Mouse (Mus musculus): Measurements from ENCODE around the gene Slc39a11. TPM values are rescaled to one million over a fixed set of nuclear protein-coding genes. Genes with fewer than 3 reads are reported as not detected.
A peak's percentile ranks its signal among the peaks of the same experiment; 100 is the strongest.

The Slc39a11 gene
- polyA plus RNA-seq, 1 experiment from 2014 or later = 18.6 TPM

GRCm38 (mm10) chr11:113303204-113303603 lies 346.7 kb downstream of the Slc39a11 start:
- no peak for ATAC-seq (ENCODE audit: insufficient number of reproducible peaks, insufficient read depth, low FRiP score, low read depth)
- 89% methylated on average over 5 of the region's 5 CpGs for WGBS

GRCm38 (mm10) chr11:113299492-113299891 lies 350.4 kb downstream of the Slc39a11 start:
- 69% methylated on average over 10 of the region's 10 CpGs for WGBS
- H3K27ac ChIP-seq (ENCODE audit: low read length) = no peak overlapping the region
- no peak overlapping the region for H3K4me2 ChIP-seq (replicated peaks; ENCODE audit: low read depth, low read length)
- H3K27me3 ChIP-seq (ENCODE audit: control insufficient read depth, insufficient read depth, low read length) = no peaks in the 10 kb centered on the region
- no peak overlapping the region for H3K9ac ChIP-seq (replicated peaks; ENCODE audit: low read depth, low read length)
- H3K36me3 ChIP-seq (ENCODE audit: control insufficient read depth, insufficient read depth, low read length) = no peaks in the 10 kb centered on the region
- H3K4me3 ChIP-seq (ENCODE audit: low read depth, low read length) = no peak overlapping the region
- no peak for ATAC-seq (ENCODE audit: insufficient number of reproducible peaks, insufficient read depth, low FRiP score, low read depth)
- H3K9me3 ChIP-seq (ENCODE audit: control insufficient read depth, low read depth, low read length) = no peaks in the 10 kb centered on the region
- H3K4me1 ChIP-seq (ENCODE audit: control insufficient read depth, insufficient read depth, low read length) = no peaks in the 10 kb centered on the region

More at GRCm38 (mm10) chr11:113303204-113303603, 346.7 kb downstream of the Slc39a11 start:
- no peak overlapping the region for H3K4me2 ChIP-seq (replicated peaks; ENCODE audit: low read depth, low read length)
- H3K9me3 ChIP-seq (ENCODE audit: control insufficient read depth, low read depth, low read length) = no peaks in the 10 kb centered on the region
- no peaks in the 10 kb centered on the region for H3K4me1 ChIP-seq (ENCODE audit: control insufficient read depth, insufficient read depth, low read length)
- H3K9ac ChIP-seq (replicated peaks; ENCODE audit: low read depth, low read length) = no peak overlapping the region
- H3K36me3 ChIP-seq (ENCODE audit: control insufficient read depth, insufficient read depth, low read length) = no peaks in the 10 kb centered on the region
- H3K4me3 ChIP-seq (ENCODE audit: low read depth, low read length) = no peak overlapping the region
- no peaks in the 10 kb centered on the region for H3K27me3 ChIP-seq (ENCODE audit: control insufficient read depth, insufficient read depth, low read length)
- H3K27ac ChIP-seq (ENCODE audit: low read length) = no peak overlapping the region

GRCm38 (mm10) chr11:113297765-113298164 lies 352.1 kb downstream of the Slc39a11 start:
- no peaks in the 10 kb centered on the region for H3K9me3 ChIP-seq (ENCODE audit: control insufficient read depth, low read depth, low read length)
- H3K27me3 ChIP-seq (ENCODE audit: control insufficient read depth, insufficient read depth, low read length) = no peaks in the 10 kb centered on the region
- H3K27ac ChIP-seq (ENCODE audit: low read length) = no peak overlapping the region
- H3K4me1 ChIP-seq (ENCODE audit: control insufficient read depth, insufficient read depth, low read length) = no peaks in the 10 kb centered on the region
- H3K4me2 ChIP-seq (replicated peaks; ENCODE audit: low read depth, low read length) = no peak overlapping the region
- no peaks in the 10 kb centered on the region for H3K36me3 ChIP-seq (ENCODE audit: control insufficient read depth, insufficient read depth, low read length)
- no peak for ATAC-seq (ENCODE audit: insufficient number of reproducible peaks, insufficient read depth, low FRiP score, low read depth)
- H3K4me3 ChIP-seq (ENCODE audit: low read depth, low read length) = no peak overlapping the region
- 21% methylated on average over 2 of the region's 2 CpGs for WGBS
- no peak overlapping the region for H3K9ac ChIP-seq (replicated peaks; ENCODE audit: low read depth, low read length)

- no peak overlapping the region for H3K4me3 ChIP-seq (ENCODE audit: low read depth, low read length)
- no peak overlapping the region for H3K4me2 ChIP-seq (replicated peaks; ENCODE audit: low read depth, low read length)
- no peak overlapping the region for H3K9ac ChIP-seq (replicated peaks; ENCODE audit: low read depth, low read length)
- H3K4me1 ChIP-seq (ENCODE audit: control insufficient read depth, insufficient read depth, low read length) = 0 out of 2 replicates have a peak, but pooled peaks cover under 1% of the 10 kb centered on the region
- no peaks in the 10 kb centered on the region for H3K9me3 ChIP-seq (ENCODE audit: control insufficient read depth, low read depth, low read length)
- H3K27ac ChIP-seq (ENCODE audit: low read length) = no peak overlapping the region
- 91% methylated on average over 22 of the region's 22 CpGs for WGBS
- ATAC-seq (ENCODE audit: insufficient number of reproducible peaks, insufficient read depth, low FRiP score, low read depth) = no peak
- H3K36me3 ChIP-seq (ENCODE audit: control insufficient read depth, insufficient read depth, low read length) = no peaks in the 10 kb centered on the region
- H3K27me3 ChIP-seq (ENCODE audit: control insufficient read depth, insufficient read depth, low read length) = no peaks in the 10 kb centered on the region
Measured at GRCm38 (mm10) chr11:113296912-113297625, 352.8 kb downstream of the Slc39a11 start.

- peaks cover 5% of the 10 kb centered on the region; the same call in 1 of the 2 replicates for H3K4me1 ChIP-seq (ENCODE audit: control insufficient read depth, insufficient read depth, low read length)
- H3K4me2 ChIP-seq (replicated peaks; ENCODE audit: low read depth, low read length) = no peak overlapping the region
- WGBS = 40% methylated on average over 7 of the region's 7 CpGs
- no peak overlapping the region for H3K27ac ChIP-seq (ENCODE audit: low read length)
- no peak for ATAC-seq (ENCODE audit: insufficient number of reproducible peaks, insufficient read depth, low FRiP score, low read depth)
- no peaks in the 10 kb centered on the region for H3K9me3 ChIP-seq (ENCODE audit: control insufficient read depth, low read depth, low read length)
- H3K9ac ChIP-seq (replicated peaks; ENCODE audit: low read depth, low read length) = no peak overlapping the region
- no peaks in the 10 kb centered on the region for H3K27me3 ChIP-seq (ENCODE audit: control insufficient read depth, insufficient read depth, low read length)
- H3K4me3 ChIP-seq (ENCODE audit: low read depth, low read length) = no peak overlapping the region
- no peaks in the 10 kb centered on the region for H3K36me3 ChIP-seq (ENCODE audit: control insufficient read depth, insufficient read depth, low read length)
Measured at GRCm38 (mm10) chr11:113296162-113296561, 353.7 kb downstream of the Slc39a11 start.

- 61% methylated on average over 8 of the region's 8 CpGs for WGBS
Measured at GRCm38 (mm10) chr11:113294518-113294917, 355.4 kb downstream of the Slc39a11 start.

GRCm38 (mm10) chr11:113292906-113293614 lies 356.8 kb downstream of the Slc39a11 start:
- 71% methylated on average over 13 of the region's 13 CpGs for WGBS
- peaks cover 10% of the 10 kb centered on the region; the same call in 1 of the 2 replicates for H3K4me1 ChIP-seq (ENCODE audit: control insufficient read depth, insufficient read depth, low read length)
- ATAC-seq (ENCODE audit: insufficient number of reproducible peaks, insufficient read depth, low FRiP score, low read depth) = no peak
- H3K9ac ChIP-seq (replicated peaks; ENCODE audit: low read depth, low read length) = no peak overlapping the region
- H3K4me2 ChIP-seq (replicated peaks; ENCODE audit: low read depth, low read length) = no peak overlapping the region
- H3K9me3 ChIP-seq (ENCODE audit: control insufficient read depth, low read depth, low read length) = no peaks in the 10 kb centered on the region
- H3K4me3 ChIP-seq (ENCODE audit: low read depth, low read length) = no peak overlapping the region
- no peaks in the 10 kb centered on the region for H3K27me3 ChIP-seq (ENCODE audit: control insufficient read depth, insufficient read depth, low read length)
- H3K27ac ChIP-seq (ENCODE audit: low read length) = no peak overlapping the region
- H3K36me3 ChIP-seq (ENCODE audit: control insufficient read depth, insufficient read depth, low read length) = no peaks in the 10 kb centered on the region

More at GRCm38 (mm10) chr11:113294518-113294917, 355.4 kb downstream of the Slc39a11 start:
- Histone ChIP-seq H3K9ac (replicated peaks; ENCODE audit: low read depth, low read length) (no peak overlapping the region; the same call in 1 of the 2 replicates), H3K9me3 (ENCODE audit: control insufficient read depth, low read depth, low read length) (no peaks in the 10 kb centered on the region), H3K27me3 (ENCODE audit: control insufficient read depth, insufficient read depth, low read length) (no peaks in the 10 kb centered on the region), H3K4me2 (replicated peaks; ENCODE audit: low read depth, low read length) (no peak overlapping the region), H3K4me1 (ENCODE audit: control insufficient read depth, insufficient read depth, low read length) (peaks cover 10% of the 10 kb centered on the region; the same call in 1 of the 2 replicates), H3K27ac (ENCODE audit: low read length) (no peak overlapping the region), H3K36me3 (ENCODE audit: control insufficient read depth, insufficient read depth, low read length) (no peaks in the 10 kb centered on the region), H3K4me3 (ENCODE audit: low read depth, low read length) (no peak overlapping the region)
- ATAC-seq (ENCODE audit: insufficient number of reproducible peaks, insufficient read depth, low FRiP score, low read depth) = no peak

GRCm38 (mm10) chr11:113291781-113292714 lies 357.8 kb downstream of the Slc39a11 start:
- WGBS = 65% methylated on average over 17 of the region's 17 CpGs
- H3K4me1 ChIP-seq (ENCODE audit: control insufficient read depth, insufficient read depth, low read length) = peaks cover 10% of the 10 kb centered on the region; the same call in 1 of the 2 replicates
- no peaks in the 10 kb centered on the region for H3K36me3 ChIP-seq (ENCODE audit: control insufficient read depth, insufficient read depth, low read length)

More at GRCm38 (mm10) chr11:113291781-113292714, 357.8 kb downstream of the Slc39a11 start:
- no peaks in the 10 kb centered on the region for H3K27me3 ChIP-seq (ENCODE audit: control insufficient read depth, insufficient read depth, low read length)
- peak overlapping the region; percentile 15; the same call in 1 of the 2 replicates for H3K27ac ChIP-seq (ENCODE audit: low read length)
- 0 out of 2 replicates have a peak, but pooled peaks have one; percentile 38 for ATAC-seq (ENCODE audit: insufficient number of reproducible peaks, insufficient read depth, low FRiP score, low read depth)
- no peak overlapping the region for H3K4me2 ChIP-seq (replicated peaks; ENCODE audit: low read depth, low read length)
- no peak overlapping the region for H3K4me3 ChIP-seq (ENCODE audit: low read depth, low read length)
- H3K9me3 ChIP-seq (ENCODE audit: control insufficient read depth, low read depth, low read length) = no peaks in the 10 kb centered on the region
- no peak overlapping the region for H3K9ac ChIP-seq (replicated peaks; ENCODE audit: low read depth, low read length)
